Mouse (Mus musculus) liver, postnatal 0 days (tissue): ENCODE results near the gene Csrnp2.
"Not testable (repeated sequence)": the region's sequence is repeated elsewhere in the genome, so short reads cannot be mapped to it uniquely, and the experiment has no call there.

Source experiments
- CTCF ChIP-seq: sonication (generic); IDR thresholded peaks from 2 replicates; pipeline ENCODE4 v1.5.1; 2016; ENCODE audit warnings: antibody characterized with exemption, low read depth
- EP300 ChIP-seq: IDR thresholded peaks from 2 replicates; pipeline ENCODE4 v1.6.1; 2016; ENCODE audit warnings: antibody characterized with exemption, low read depth, mild to moderate bottlenecking

DNA sequence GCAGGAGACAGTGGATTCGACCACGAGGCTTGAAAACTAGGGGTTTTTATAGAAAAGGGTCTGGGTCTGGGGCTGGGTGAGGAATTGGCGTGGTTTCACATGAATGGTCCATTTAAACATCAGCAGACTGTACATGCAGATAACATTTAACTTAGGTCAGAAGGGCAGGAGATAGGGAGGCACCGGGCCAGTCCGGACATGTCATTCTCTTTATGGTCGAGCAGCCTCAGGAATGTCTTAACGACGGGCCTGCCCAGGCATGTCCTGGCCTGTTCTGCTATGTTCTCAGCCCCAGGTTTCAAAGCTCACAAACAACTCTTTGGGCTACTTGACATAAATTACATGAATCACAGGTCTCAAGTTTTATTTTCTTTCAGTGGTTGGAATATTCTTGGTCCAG, 4.2 kb upstream of the Csrnp2 start:
- TF ChIP-seq CTCF, EP300: not testable (repeated sequence)
